Mouse (Mus musculus) MEL (cell line): ENCODE results near the gene Tmprss4. TPM values are rescaled to one million over a fixed set of nuclear protein-coding genes. Genes with fewer than 3 reads are reported as not detected.

Source experiments
- DNase-seq: peaks from one replicate; pipeline ENCODE4 v3.0.0; 2011; ENCODE audit warnings: low read depth, low spot score
- H3K27ac ChIP-seq: 2 replicates; pipeline ENCODE4 v1.5.1; 2012; ENCODE audit warnings: low read depth, mild to moderate bottlenecking, control low read depth, low read length, moderate library complexity; ENCODE audit not compliant: control insufficient read depth
- H3K27me3 ChIP-seq, 2 experiments: fragments of 150-350 bp in 1 of 2; sonication (generic) in 1 of 2; 2 replicates each; pipeline ENCODE4 v1.6.1; 2012; ENCODE audit warnings: low read length in 2 of 2, mild to moderate bottlenecking in 2 of 2, improper control_type of control experiment in 1 of 2, moderate library complexity in 1 of 2; ENCODE audit not compliant: insufficient read depth in 2 of 2, control insufficient read depth in 1 of 2
- H3K36me3 ChIP-seq, 2 experiments: 2 replicates each; pipeline ENCODE4 v1.6.1; 2012 to 2014; ENCODE audit warnings: low read length in 2 of 2, improper control_type of control experiment in 1 of 2, inconsistent platforms in 1 of 2, mild to moderate bottlenecking in 1 of 2; ENCODE audit not compliant: insufficient read depth in 2 of 2, control insufficient read depth in 1 of 2
- H3K4me1 ChIP-seq, 2 experiments: fragments of 150-350 bp in 1 of 2; sonication (generic) in 1 of 2; 2 replicates each; pipeline ENCODE4 v1.6.1; 2012; ENCODE audit warnings: low read length in 2 of 2, improper control_type of control experiment in 1 of 2, mild to moderate bottlenecking in 1 of 2; ENCODE audit not compliant: insufficient read depth in 2 of 2, control insufficient read depth in 1 of 2
- H3K4me3 ChIP-seq, 2 experiments: fragments of 150-350 bp in 1 of 2; sonication (generic) in 1 of 2; 2 replicates each; pipeline ENCODE4 v1.5.1; 2012; ENCODE audit warnings: low read depth in 2 of 2, low read length in 2 of 2, mild to moderate bottlenecking in 2 of 2, moderate library complexity in 2 of 2, control low read depth in 1 of 2, improper control_type of control experiment in 1 of 2; ENCODE audit not compliant: control insufficient read depth in 1 of 2, insufficient read depth in 1 of 2
- H3K79me2 ChIP-seq: 2 replicates; pipeline ENCODE4 v1.6.1; 2012; ENCODE audit warnings: mild to moderate bottlenecking, low read length, moderate library complexity; ENCODE audit not compliant: control insufficient read depth, poor library complexity, insufficient read depth
- H3K9ac ChIP-seq: 2 replicates; pipeline ENCODE4 v1.6.1; 2012; ENCODE audit warnings: low read depth, mild to moderate bottlenecking, control low read depth, low read length, moderate library complexity; ENCODE audit not compliant: control insufficient read depth, poor library complexity, severe bottlenecking
- H3K9me3 ChIP-seq: fragments of 150-350 bp; sonication (generic); replicated peaks from 2 replicates; pipeline ENCODE4 v1.6.1; 2012; ENCODE audit warnings: mild to moderate bottlenecking, low read length, improper control_type of control experiment, moderate library complexity; ENCODE audit not compliant: insufficient read depth
- BHLHE40 ChIP-seq: IDR thresholded peaks from 2 replicates; pipeline ENCODE4 v1.6.1; 2012; ENCODE audit warnings: low read depth, mild to moderate bottlenecking, inconsistent platforms, low read length, improper control_type of control experiment, borderline replicate concordance
- CHD1 ChIP-seq: IDR thresholded peaks from 2 replicates; pipeline ENCODE4 v1.6.1; 2012; ENCODE audit warnings: low read depth, mild to moderate bottlenecking, inconsistent platforms, low read length, improper control_type of control experiment
- CHD2 ChIP-seq: IDR thresholded peaks from 2 replicates; pipeline ENCODE4 v1.6.1; 2011; ENCODE audit warnings: low read length, improper control_type of control experiment
- ELF1 ChIP-seq: IDR thresholded peaks from 2 replicates; pipeline ENCODE4 v1.6.1; 2014; ENCODE audit warnings: low read depth, mild to moderate bottlenecking, inconsistent platforms, low read length, improper control_type of control experiment, moderate library complexity
- ETS1 ChIP-seq: IDR thresholded peaks from 2 replicates; pipeline ENCODE4 v1.6.1; 2012; ENCODE audit warnings: low read depth, mild to moderate bottlenecking, inconsistent platforms, low read length, improper control_type of control experiment, moderate library complexity
- HCFC1 ChIP-seq: IDR thresholded peaks from 2 replicates; pipeline ENCODE4 v1.6.1; 2012; ENCODE audit warnings: low read depth, mild to moderate bottlenecking, inconsistent platforms, low read length, improper control_type of control experiment, moderate library complexity
- JUND ChIP-seq: IDR thresholded peaks from 2 replicates; pipeline ENCODE4 v1.6.1; 2011; ENCODE audit warnings: low read depth, mild to moderate bottlenecking, improper control_type of control experiment, low read length
- KAT2A ChIP-seq: conservative IDR thresholded peaks from 2 replicates; pipeline ENCODE4 v1.6.1; 2012; ENCODE audit warnings: low read depth, low read length, improper control_type of control experiment, inconsistent platforms
- MAX ChIP-seq: IDR thresholded peaks from 2 replicates; pipeline ENCODE4 v1.6.1; 2011; ENCODE audit warnings: low read length, improper control_type of control experiment
- MAZ ChIP-seq: IDR thresholded peaks from 2 replicates; pipeline ENCODE4 v1.6.1; 2012; ENCODE audit warnings: low read depth, mild to moderate bottlenecking, inconsistent platforms, low read length, improper control_type of control experiment
- MEF2A ChIP-seq: IDR thresholded peaks from 2 replicates; pipeline ENCODE4 v1.6.1; 2014; ENCODE audit warnings: low read depth, mild to moderate bottlenecking, inconsistent platforms, low read length, improper control_type of control experiment; ENCODE audit not compliant: poor library complexity, insufficient replicate concordance, severe bottlenecking; ENCODE audit errors: extremely low read depth
- MYB ChIP-seq: IDR thresholded peaks from 2 replicates; pipeline ENCODE4 v1.6.1; 2011; ENCODE audit warnings: mild to moderate bottlenecking, low read depth, low read length, improper control_type of control experiment
- MYC ChIP-seq: IDR thresholded peaks from 2 replicates; pipeline ENCODE4 v1.6.1; 2011; ENCODE audit warnings: low read depth, mild to moderate bottlenecking, low read length, improper control_type of control experiment, moderate library complexity
- NELFE ChIP-seq: IDR thresholded peaks from 2 replicates; pipeline ENCODE4 v1.6.1; 2011; ENCODE audit warnings: low read depth, low read length, improper control_type of control experiment
- NRF1 ChIP-seq: IDR thresholded peaks from 2 replicates; pipeline ENCODE4 v1.6.1; 2014; ENCODE audit warnings: low read depth, mild to moderate bottlenecking, inconsistent platforms, low read length, improper control_type of control experiment, moderate library complexity; ENCODE audit not compliant: poor library complexity, insufficient read depth, severe bottlenecking
- POLR2AphosphoS2 ChIP-seq: IDR thresholded peaks from 2 replicates; pipeline ENCODE4 v1.6.1; 2011; ENCODE audit warnings: low read length, improper control_type of control experiment
- POLR2AphosphoS5 ChIP-seq: IDR thresholded peaks from 2 replicates; pipeline ENCODE4 v1.6.1; 2012; ENCODE audit warnings: low read depth, borderline replicate concordance, mild to moderate bottlenecking, inconsistent platforms, low read length, moderate library complexity, mixed read lengths
- RAD21 ChIP-seq: IDR thresholded peaks from 2 replicates; pipeline ENCODE4 v1.6.1; 2011; ENCODE audit warnings: mild to moderate bottlenecking, low read depth, low read length, improper control_type of control experiment
- RCOR1 ChIP-seq: IDR thresholded peaks from 2 replicates; pipeline ENCODE4 v1.6.1; 2012; ENCODE audit warnings: low read depth, mild to moderate bottlenecking, inconsistent platforms, low read length, improper control_type of control experiment
- TAL1 ChIP-seq: IDR thresholded peaks from 2 replicates; pipeline ENCODE4 v1.6.1; 2012; ENCODE audit warnings: mild to moderate bottlenecking, inconsistent platforms, low read length, moderate library complexity, mixed read lengths
- TBP ChIP-seq: IDR thresholded peaks from 2 replicates; pipeline ENCODE4 v1.8.0; 2011; ENCODE audit warnings: low read depth, low read length, improper control_type of control experiment
- TCF12 ChIP-seq: IDR thresholded peaks from 2 replicates; pipeline ENCODE4 v1.6.1; 2014; ENCODE audit warnings: low read depth, mild to moderate bottlenecking, inconsistent platforms, low read length, improper control_type of control experiment, moderate library complexity
- USF1 ChIP-seq: IDR thresholded peaks from 2 replicates; pipeline ENCODE4 v1.6.1; 2014; ENCODE audit warnings: low read depth, mild to moderate bottlenecking, inconsistent platforms, low read length, improper control_type of control experiment, moderate library complexity
- USF2 ChIP-seq, 2 experiments: IDR thresholded peaks; 2 replicates each; pipeline ENCODE4 v1.6.1; 2011 to 2012; ENCODE audit warnings: improper control_type of control experiment in 2 of 2, low read length in 2 of 2, borderline replicate concordance in 1 of 2, inconsistent platforms in 1 of 2, low read depth in 1 of 2, mild to moderate bottlenecking in 1 of 2; ENCODE audit not compliant: insufficient read depth in 1 of 2
- ZKSCAN1 ChIP-seq: IDR thresholded peaks from 2 replicates; pipeline ENCODE4 v1.6.1; 2012; ENCODE audit warnings: low read depth, mild to moderate bottlenecking, inconsistent platforms, low read length, improper control_type of control experiment, moderate library complexity
- polyA plus RNA-seq, 2 experiments: library from polyadenylated mRNA; stranded (reverse) in 1 of 2; unstranded in 1 of 2; fragments of >175 nt in 1 of 2; fragments of >200 nt in 1 of 2; gene quantifications; 2 replicates each; pipeline versions ENCODE4 v1.2.1 to v1.2.4; 2012; ENCODE audit warnings: low replicate concordance in 2 of 2, low read depth in 1 of 2; ENCODE audit not compliant: insufficient read length in 2 of 2, insufficient read depth in 1 of 2, missing spikeins in 1 of 2
- total RNA-seq: library from RNA; depleted of rRNA; stranded (reverse); fragments of 300-350 nt; gene quantifications from 2 replicates; pipeline ENCODE4 v1.2.3, GENCODE M21; 2012

Gene Tmprss4
- total and polyA plus RNA-seq, 3 experiments = not detected

DNA sequence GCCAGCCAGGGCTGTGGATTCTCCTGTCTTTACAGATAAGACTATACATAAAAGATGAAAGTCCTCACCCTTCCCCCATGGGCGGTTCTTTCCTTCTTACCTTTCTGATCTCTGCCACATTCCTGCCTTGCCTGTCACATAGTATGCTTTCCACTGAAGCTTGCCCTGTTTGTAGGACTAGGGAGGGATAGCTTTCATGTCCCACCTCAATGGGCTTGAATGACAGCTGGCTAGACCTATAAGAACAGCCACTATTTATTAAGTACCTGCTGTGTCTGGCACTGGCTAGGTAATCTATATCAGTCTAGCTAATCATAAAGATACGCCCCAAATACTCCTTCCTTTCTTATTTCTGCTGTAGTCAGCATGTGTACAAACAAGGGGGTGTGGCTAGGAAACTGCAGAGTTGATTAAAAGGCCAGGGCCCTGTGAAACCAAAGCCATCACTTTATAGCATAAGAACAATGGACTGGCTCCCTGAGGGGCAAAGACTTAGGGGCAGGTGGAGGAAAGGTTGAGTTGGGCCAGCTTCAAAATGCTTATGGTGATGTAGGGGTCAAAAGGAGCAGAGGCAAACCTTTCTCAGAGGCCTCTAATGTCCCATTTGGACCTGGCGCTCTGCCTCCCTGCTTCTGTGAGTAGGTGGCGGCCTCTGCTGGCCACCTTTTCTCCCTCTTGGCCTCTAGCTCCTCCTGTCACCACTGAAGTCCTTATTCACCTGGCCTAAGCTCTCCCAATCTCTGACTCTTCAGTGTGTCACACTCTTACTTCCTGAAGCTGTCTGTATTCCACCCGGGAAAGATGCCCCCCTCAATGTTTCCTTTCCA, 70.2 kb downstream of the Tmprss4 start (continued):
- TF ChIP-seq JUND (no peak), MAZ (no peak), ZKSCAN1 (no peak), TCF12 (no peak), NELFE (no peak), CHD1 (no peak), ELF1 (no peak), USF2 (IDR thresholded peaks at IDR 0.05; ENCODE audit: borderline replicate concordance in 1 of 2, insufficient read depth in 1 of 2, low read depth in 1 of 2, low read length in 2 of 2) (no peak), TAL1 (no peak)

DNA sequence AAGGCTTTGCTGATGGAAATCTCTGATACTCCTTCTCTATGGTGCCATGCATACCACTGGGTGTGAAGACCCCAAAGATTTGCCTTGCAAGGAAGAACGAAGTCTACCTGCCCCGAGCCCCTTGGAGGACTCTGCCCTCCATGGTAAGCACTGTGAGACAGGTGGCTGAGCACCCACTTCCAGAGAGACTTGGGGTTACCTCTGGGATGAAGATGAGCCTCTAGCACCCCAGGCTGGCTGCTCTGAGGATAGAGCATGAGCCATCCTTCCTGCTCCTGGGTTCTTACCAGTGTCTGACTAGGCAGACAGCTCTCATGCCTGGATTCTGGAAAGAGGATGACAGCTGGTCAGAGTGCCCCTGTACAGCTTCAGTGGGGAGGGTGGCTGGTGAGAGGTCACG, 73.8 kb downstream of the Tmprss4 start:
- no peak overlapping the region for H3K9ac ChIP-seq
- no peak for TF ChIP-seq HCFC1
- TF ChIP-seq MEF2A = no peak
- TF ChIP-seq JUND = no peak
- no peak for TF ChIP-seq MYC
- no peak for TF ChIP-seq ETS1
- TF ChIP-seq MAZ = no peak
- TF ChIP-seq POLR2AphosphoS2 = no peak
- no peak for TF ChIP-seq MYB
- no peak for TF ChIP-seq USF1
- TF ChIP-seq KAT2A = no peak
- no peak for TF ChIP-seq MAX
- TF ChIP-seq NRF1 = no peak
- no peak for TF ChIP-seq BHLHE40
- TF ChIP-seq CHD2 = no peak
- TF ChIP-seq NELFE = no peak
- no peak for TF ChIP-seq RCOR1
- no peak for TF ChIP-seq POLR2AphosphoS5
- no peak for TF ChIP-seq TAL1
- TF ChIP-seq TBP = no peak
- no peak for TF ChIP-seq RAD21
- no peaks in the 10 kb centered on the region for H3K9me3 ChIP-seq
- DNase-seq = no peak
- no peaks in the 10 kb centered on the region for H3K79me2 ChIP-seq
- no peak overlapping the region for H3K27ac ChIP-seq
- H3K36me3 ChIP-seq = no peaks in the 10 kb centered on the region
- H3K27me3 ChIP-seq = peaks cover 12 to 14% of the 10 kb centered on the region in 2 experiments
- no peaks in the 10 kb centered on the region for H3K4me1 ChIP-seq
- H3K4me3 ChIP-seq = no peak overlapping the region
